Mouse (Mus musculus) embryonic fibroblast, embryonic 13.5 days (primary cell): ENCODE measurements around the gene Babam1. TPM values are rescaled to one million over a fixed set of nuclear protein-coding genes. Genes with fewer than 3 reads are reported as not detected.

Experiments used
- H3K27ac ChIP-seq: 2 replicates; pipeline ENCODE4 v1.5.1; 2012; ENCODE audit warnings: low read length, control low read depth, inconsistent platforms; ENCODE audit not compliant: insufficient read depth
- H3K4me1 ChIP-seq: 2 replicates; pipeline ENCODE4 v1.6.1; 2011; ENCODE audit warnings: low read length; ENCODE audit not compliant: control insufficient read depth, insufficient read depth
- H3K4me3 ChIP-seq: 2 replicates; pipeline ENCODE4 v1.5.1; 2011; ENCODE audit warnings: mild to moderate bottlenecking, control low read depth, low read length; ENCODE audit not compliant: insufficient read depth
- CTCF ChIP-seq: IDR thresholded peaks from 2 replicates; pipeline ENCODE4 v1.5.1; 2011; ENCODE audit warnings: mild to moderate bottlenecking, control low read depth, low read length, moderate library complexity, borderline replicate concordance; ENCODE audit not compliant: insufficient read depth
- POLR2A ChIP-seq: IDR thresholded peaks from 2 replicates; pipeline ENCODE4 v1.6.1; 2011; ENCODE audit warnings: low read depth, mild to moderate bottlenecking, control low read depth, low read length, moderate library complexity
- polyA plus RNA-seq: library from polyadenylated mRNA; stranded (reverse); fragments of >200 nt; gene quantifications from 2 replicates; pipeline ENCODE4 v1.2.4, GENCODE M21; 2011; ENCODE audit warnings: low read depth; ENCODE audit not compliant: missing spikeins, insufficient read length

Gene Babam1
- polyA plus RNA-seq, 1 experiment, result 91.6 TPM

DNA sequence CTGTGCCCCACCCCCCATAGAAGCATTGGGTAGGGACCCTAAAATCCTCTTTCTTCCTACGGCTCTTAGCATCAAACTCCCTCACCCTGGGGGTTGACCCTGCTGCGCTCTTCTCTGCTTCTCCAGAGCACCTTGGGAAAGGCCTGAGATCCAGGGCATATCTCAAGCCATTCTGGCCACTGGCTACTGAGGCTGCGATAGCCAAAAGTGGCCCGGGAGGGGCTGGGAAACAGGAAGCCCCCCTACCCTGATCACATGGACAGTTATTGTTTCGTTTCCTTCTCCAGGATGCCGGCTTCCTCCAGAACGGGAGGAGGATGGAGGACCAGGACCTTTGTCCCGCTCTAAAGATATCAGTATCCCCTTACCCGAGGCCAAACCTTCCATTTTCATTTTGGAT lies 1.0 kb upstream of the Babam1 start, which contains the start of gene Ushbp1:
Ushbp1 (minus strand) TSS at position 174 of the 400 bp plus-strand sequence.
- H3K4me3 ChIP-seq, result no peak within 1 kb of the TSS
- H3K27ac ChIP-seq, result no peak within 1 kb of the TSS
- TF ChIP-seq POLR2A, result no peak
- TF ChIP-seq CTCF, result no peak
- peaks cover 4% of the 10 kb centered on the region; the same call in 1 of the 2 replicates for H3K4me1 ChIP-seq

DNA sequence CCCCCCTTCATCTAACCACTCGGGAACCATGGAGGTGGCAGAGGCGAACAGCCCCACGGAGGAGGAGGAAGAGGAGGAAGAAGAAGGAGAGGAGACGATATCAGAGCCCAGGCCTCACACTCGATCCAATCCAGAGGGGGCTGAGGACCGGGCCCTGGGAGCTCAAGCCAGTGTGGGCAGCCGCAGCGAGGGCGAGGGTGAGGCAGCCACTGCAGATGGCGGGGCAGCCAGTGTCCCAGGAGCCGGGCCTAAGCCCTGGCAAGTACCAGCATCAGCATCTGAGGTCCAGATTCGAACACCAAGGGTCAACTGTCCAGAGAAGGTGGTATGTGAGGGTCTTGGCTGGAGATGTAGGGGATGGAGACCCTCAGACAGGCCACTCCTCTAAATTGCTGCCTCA lies 1.0 kb downstream of the Babam1 start:
- Histone ChIP-seq H3K4me1 (peaks cover 4% of the 10 kb centered on the region; the same call in 1 of the 2 replicates), H3K27ac (no peak overlapping the region), H3K4me3 (peak overlapping the region; percentile 63)
- TF ChIP-seq CTCF (no peak), POLR2A (no peak)

DNA sequence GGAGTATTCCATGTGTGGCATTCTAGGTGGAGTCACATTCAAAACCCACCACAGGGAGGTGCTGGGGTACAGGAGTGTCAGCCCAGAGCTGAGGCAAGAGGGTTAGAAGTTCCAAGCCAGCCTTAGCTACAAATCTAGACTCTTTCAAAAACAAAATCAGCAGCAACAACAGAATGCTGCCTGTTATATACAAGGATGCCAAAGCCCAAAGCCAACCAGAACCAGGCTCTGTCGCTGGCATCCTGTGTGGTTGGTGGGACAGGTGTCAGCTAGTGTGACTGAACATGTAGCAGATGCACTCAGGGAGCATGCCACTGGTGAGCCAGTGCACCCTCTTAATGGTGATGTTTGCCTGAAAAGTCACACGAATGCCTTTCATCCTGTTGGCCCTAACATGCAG lies 4.2 kb downstream of the Babam1 start:
- no peak overlapping the region for H3K4me3 ChIP-seq

DNA sequence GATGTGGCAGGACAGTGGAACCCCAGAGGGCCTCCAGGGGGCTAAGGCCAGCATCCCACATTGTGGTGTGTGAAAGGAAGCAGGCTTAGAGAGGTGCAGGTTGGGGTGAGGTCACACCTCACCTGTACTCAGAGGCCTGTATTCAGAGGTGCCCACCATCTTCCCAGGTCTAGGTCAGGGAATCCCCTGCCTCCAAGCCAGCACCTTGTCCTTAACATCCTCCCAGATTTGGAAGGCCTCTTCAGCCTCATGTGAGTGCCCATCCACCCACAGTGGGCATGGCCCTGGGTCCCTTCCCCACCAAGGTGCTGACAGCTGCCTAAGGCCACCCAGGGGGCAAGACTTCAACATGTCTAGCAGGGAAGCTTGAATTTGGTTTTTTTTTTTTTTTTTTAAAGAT lies 4.8 kb downstream of the Babam1 start:
- no peak overlapping the region for H3K4me3 ChIP-seq
- H3K4me1 ChIP-seq, result peaks cover 4% of the 10 kb centered on the region; the same call in 1 of the 2 replicates
- no peak overlapping the region for H3K27ac ChIP-seq
- no peak for TF ChIP-seq POLR2A
- TF ChIP-seq CTCF, result no peak

More for the DNA sequence above, 4.2 kb downstream of the Babam1 start:
- peaks cover 4% of the 10 kb centered on the region; the same call in 1 of the 2 replicates for H3K4me1 ChIP-seq
- no peak for TF ChIP-seq CTCF
- TF ChIP-seq POLR2A, result no peak
- H3K27ac ChIP-seq, result no peak overlapping the region

DNA sequence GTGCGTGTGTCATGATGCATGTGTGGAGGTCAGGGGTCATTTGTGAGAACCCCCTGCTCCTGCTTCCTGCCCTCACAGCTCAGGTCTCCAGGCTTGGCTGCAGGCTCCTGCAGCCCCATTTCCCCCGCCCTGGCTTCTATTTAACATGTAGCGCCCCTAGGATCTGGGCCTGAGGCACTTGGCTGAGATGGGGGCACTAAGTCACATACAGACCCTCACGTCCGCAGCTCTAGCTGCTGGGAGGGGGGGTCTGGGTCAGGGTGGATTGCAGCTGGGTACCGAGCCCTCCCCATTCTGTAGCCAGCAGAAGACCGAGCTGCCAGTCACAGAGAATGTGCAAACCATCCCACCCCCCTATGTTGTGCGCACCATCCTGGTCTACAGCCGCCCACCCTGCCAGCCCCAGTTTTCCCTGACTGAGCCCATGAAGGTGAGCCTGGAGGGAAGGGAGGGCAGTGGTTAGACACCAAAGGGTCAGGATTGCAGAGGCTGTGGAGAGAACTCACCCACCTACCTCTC lies 5.8 kb downstream of the Babam1 start:
- Histone ChIP-seq H3K4me1 (peaks cover 3% of the 10 kb centered on the region; the same call in 1 of the 2 replicates), H3K4me3 (no peak overlapping the region), H3K27ac (no peak overlapping the region)
- TF ChIP-seq POLR2A (no peak), CTCF (no peak)

DNA sequence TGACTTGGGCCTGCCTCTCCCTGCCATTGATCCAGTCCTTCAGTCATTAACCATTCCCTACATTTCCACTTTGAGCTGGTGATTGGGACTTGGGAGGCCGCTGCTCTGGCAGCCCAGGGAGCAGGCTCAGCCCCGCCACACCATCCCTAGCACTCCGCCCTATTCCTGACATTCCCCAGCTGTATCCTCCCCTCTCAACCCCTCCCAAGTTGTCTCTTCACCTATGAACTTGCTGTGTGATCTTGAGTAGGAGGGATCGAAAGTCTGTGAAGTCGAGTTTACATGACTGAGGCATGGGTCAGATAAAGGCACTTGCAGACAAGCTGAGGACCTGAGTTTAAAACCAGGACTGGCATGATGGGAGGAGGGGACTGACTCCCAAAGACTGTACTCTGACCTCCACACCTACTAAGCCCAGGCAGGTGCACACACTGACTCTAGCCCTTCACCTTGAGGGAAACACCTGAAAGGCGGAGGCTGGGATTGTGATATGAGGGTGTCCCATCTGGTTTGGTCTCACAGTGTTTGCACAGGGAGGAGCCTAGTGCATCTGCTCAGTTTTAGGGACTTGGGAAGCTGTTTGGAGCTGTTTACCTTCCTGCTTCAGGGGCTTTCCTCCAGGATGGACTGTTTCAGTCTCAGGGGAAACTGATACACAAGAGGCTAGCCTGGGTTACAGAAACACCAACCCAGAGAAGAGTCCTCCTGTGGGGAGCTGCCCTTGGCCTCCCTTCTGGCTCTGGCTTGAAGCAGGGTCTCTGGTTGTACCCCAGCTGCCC lies 6.6 kb downstream of the Babam1 start:
- H3K4me3 ChIP-seq, result no peak overlapping the region
- TF ChIP-seq CTCF (no peak), POLR2A (no peak)
- no peaks in the 10 kb centered on the region for H3K4me1 ChIP-seq
- H3K27ac ChIP-seq, result no peak overlapping the region

DNA sequence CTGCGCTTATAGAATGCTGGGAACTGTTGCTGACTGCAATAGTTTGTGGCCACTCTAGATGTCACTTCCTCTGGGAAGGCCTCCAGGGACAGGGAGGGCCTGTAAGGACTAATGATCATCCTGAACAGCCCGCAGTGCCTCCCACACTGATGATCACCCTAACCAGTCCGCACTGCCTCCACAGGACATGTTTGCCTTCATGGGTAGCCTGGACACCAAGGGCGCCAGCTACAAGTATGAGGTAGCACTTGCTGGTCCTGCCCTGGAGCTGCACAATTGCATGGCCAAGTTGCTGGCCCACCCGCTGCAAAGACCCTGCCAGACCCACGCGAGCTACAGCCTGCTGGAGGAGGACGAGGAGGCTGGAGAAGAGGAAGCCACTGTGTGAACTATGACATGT lies 7.3 kb downstream of the Babam1 start:
- TF ChIP-seq CTCF (no peak), POLR2A (no peak)
- Histone ChIP-seq H3K4me1 (no peaks in the 10 kb centered on the region), H3K4me3 (no peak overlapping the region), H3K27ac (no peak overlapping the region)

DNA sequence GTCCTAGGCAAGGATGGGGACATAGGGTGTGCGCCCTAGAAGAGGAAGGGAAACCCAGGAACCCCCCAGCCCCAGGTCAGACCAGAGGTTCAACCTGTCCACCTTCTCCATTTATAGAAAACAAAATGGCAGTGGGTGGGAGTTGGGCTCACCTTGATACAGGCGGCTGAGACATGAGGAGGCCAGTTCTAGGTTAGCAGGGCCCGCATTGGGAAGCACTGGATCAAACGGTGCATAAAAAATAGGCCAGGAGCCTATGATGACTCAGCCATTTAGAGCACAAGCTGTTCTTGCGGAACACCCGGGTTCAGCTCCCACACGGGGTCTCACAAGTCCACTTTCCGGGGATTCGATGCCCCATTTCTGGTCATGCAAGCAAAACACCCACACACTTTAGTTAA lies 8.3 kb downstream of the Babam1 start:
- no peaks in the 10 kb centered on the region for H3K4me1 ChIP-seq
- TF ChIP-seq POLR2A, result no peak
- TF ChIP-seq CTCF, result no peak
- no peak overlapping the region for H3K27ac ChIP-seq
- no peak overlapping the region for H3K4me3 ChIP-seq

DNA sequence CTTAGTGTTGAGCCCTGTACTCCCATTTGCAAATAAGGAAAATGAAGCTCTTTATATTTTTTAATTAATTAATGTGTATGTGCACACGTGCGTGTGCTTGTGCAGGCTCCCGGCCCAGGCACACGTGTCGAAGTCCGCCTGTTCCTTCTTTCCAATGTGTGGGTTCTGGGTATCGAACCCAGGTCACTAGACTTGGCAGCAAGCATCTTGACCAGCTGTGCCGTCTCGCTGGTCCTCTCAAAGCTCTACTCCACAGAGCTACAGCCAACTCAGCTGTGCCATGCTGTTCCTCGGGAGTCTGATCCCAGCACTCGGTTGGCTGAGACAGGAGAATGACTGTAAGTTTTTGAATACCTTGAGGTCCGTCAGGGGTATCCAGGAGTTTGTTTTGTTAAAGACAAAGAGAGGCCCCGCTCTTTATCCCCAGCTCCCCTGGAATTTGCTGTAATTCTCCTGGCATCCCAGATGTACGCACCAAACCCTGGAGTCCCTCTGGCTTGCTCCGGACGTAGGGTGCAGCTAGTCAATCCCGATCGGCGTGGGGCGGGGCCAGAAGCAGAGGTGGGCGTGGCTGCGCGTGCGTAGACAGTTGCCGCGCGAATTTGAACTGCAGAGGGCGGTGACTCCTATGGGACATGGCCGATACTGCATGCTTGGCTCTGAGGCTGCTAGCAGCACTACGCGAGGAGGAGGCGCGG lies 8.9 kb downstream of the Babam1 start, which contains the start of gene Ankle1:
Ankle1 (plus strand) TSS at position 610 of the 698 bp plus-strand sequence.
- Histone ChIP-seq H3K4me1 (no peaks in the 10 kb centered on the region), H3K4me3 (peak within 1 kb of the TSS; percentile 65), H3K27ac (peak within 1 kb of the TSS; percentile 21; the same call in 1 of the 2 replicates)
- TF ChIP-seq POLR2A, result peak; percentile 93
- peak; percentile 23; the same call in 1 of the 2 replicates for TF ChIP-seq CTCF
